Mouse (Mus musculus): Measurements from ENCODE around the gene Safb. TPM values are rescaled to one million over a fixed set of nuclear protein-coding genes. Genes with fewer than 3 reads are reported as not detected.
A peak's percentile ranks its signal among the peaks of the same experiment; 100 is the strongest.
"Not testable (repeated sequence)": the region's sequence is repeated elsewhere in the genome, so short reads cannot be mapped to it uniquely, and the experiment has no call there.

The Safb gene
- polyA plus RNA-seq, 1 experiment from 2014 or later = 105 TPM

DNA sequence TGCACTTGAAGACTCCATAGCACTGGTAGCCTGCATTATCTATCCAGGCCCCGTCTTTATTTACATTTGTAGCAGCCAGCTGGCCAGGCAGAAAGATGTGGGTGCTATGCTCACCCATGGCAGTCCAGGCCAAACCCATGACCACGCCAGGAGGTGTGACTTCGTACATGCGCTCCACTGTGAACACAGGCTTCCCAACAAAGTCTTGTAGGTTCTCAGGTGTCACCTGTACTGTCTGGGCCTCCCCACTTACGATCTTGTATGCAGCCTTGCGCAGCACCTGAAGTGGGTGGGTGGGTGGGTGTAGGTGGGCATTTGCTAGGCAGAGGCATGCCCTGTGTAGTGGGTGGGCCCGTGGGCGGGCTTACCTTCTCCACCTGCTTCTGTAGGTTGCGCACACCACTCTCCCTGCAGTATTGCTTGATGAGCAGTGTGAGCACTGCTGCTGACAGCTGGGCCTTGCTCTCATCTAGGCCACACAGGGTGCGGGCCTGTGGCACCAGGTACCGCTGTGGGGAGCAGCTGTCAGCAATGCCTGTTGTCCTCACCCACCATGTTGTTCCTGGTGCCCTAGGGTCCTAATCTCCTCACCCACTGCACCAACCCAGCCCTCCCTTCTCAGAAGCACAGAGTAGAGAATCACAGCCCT lies 30.6 kb downstream of the Safb start:
- peaks cover 62% of the 10 kb centered on the region for H3K36me3 ChIP-seq
- H3K27ac ChIP-seq = no peak overlapping the region
- H3K4me2 ChIP-seq = peak overlapping the region; percentile 92
- H3K4me3 ChIP-seq = peak overlapping the region; percentile 67; the same call in 1 of the 2 replicates
- no peaks in the 10 kb centered on the region for H3K27me3 ChIP-seq
- peak overlapping the region; percentile 87 for H3K9ac ChIP-seq
- WGBS = 90% methylated on average over 11 of the region's 11 CpGs
- peaks cover 30% of the 10 kb centered on the region for H3K4me1 ChIP-seq (replicated peaks)
- ATAC-seq (ENCODE audit: low FRiP score) = no peak
- H3K9me3 ChIP-seq = no peaks in the 10 kb centered on the region

DNA sequence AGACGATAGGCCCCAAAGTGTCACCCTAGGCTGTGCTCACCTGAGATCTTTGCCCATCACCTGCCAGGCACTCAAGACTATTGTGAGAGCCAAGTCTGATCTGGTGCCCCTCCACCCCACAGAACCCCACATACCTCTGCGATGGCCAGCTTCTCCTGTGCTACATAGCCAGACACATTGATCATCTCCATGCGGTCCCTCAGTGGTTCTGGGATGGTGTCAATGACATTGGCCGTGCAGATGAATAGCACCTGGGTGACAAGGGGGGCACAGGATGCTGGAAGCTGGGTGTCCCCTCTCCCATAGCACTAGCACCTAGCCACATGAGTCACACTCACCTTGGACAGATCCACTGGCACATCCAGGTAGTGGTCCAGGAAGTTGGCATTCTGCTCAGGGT lies 31.2 kb downstream of the Safb start:
- no peak overlapping the region for H3K4me3 ChIP-seq
- no peak overlapping the region for H3K4me2 ChIP-seq
- H3K4me1 ChIP-seq (replicated peaks) = peaks cover 24% of the 10 kb centered on the region
- H3K9me3 ChIP-seq = no peaks in the 10 kb centered on the region
- H3K27me3 ChIP-seq = no peaks in the 10 kb centered on the region
- WGBS = 92% methylated on average over 4 of the region's 4 CpGs
- no peak overlapping the region for H3K27ac ChIP-seq
- ATAC-seq (ENCODE audit: low FRiP score) = no peak
- peaks cover 67% of the 10 kb centered on the region for H3K36me3 ChIP-seq
- H3K9ac ChIP-seq = 0 out of 2 replicates have a peak overlapping the region, but pooled peaks have one; percentile 3

DNA sequence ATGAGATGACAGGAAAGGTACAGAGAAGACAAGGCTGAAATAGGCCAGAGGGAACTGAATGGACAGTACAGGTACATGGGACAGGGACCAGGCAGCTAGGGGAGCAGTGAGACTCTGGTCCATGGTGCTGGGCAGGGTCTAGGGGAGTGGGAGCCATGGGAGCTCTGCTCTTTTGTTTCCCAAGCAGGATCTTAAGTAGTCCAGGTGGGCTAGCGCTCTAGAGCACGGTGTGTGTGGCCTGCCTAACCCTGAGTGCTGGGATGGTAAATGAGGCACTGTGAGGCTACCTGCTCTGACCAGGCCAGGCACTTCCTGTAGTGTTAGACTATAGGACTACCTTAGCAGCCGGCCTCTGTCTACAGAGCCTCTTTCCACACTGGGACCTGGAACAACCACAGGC lies 32.1 kb downstream of the Safb start:
- H3K4me3 ChIP-seq = no peak overlapping the region
- H3K27ac ChIP-seq = no peak overlapping the region
- peaks cover 76% of the 10 kb centered on the region for H3K36me3 ChIP-seq
- H3K27me3 ChIP-seq = no peaks in the 10 kb centered on the region
- H3K4me2 ChIP-seq = no peak overlapping the region
- 79% methylated on average over 3 of the region's 3 CpGs for WGBS
- ATAC-seq (ENCODE audit: low FRiP score) = no peak
- H3K4me1 ChIP-seq (replicated peaks) = peaks cover 22% of the 10 kb centered on the region
- 0 out of 2 replicates have a peak overlapping the region, but pooled peaks have one; percentile 3 for H3K9ac ChIP-seq
- H3K9me3 ChIP-seq = no peaks in the 10 kb centered on the region

DNA sequence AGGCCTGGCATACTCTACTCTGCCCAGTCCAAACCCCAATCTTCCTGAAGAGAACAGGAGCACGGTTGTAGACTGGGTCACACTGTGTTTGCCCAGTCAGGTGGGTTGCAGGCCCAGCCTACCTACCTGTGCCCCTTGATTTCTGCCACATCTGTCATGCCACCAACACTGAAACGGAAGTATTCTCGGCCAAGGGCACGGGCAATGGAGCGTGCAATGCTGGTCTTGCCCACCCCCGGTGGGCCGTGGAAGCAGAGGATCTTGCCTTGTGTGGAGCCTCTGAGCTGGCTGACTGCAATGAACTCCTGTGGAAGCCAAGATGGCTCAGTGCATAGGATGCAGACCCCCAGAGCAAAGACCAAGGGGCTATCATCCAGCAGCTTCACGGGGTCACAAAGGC lies 33.0 kb downstream of the Safb start:
- peaks cover 85% of the 10 kb centered on the region for H3K36me3 ChIP-seq
- WGBS = 90% methylated on average over 8 of the region's 8 CpGs
- H3K9ac ChIP-seq = no peak overlapping the region
- H3K27me3 ChIP-seq = no peaks in the 10 kb centered on the region
- no peak overlapping the region for H3K27ac ChIP-seq
- peaks cover 19% of the 10 kb centered on the region for H3K4me1 ChIP-seq (replicated peaks)
- no peaks in the 10 kb centered on the region for H3K9me3 ChIP-seq
- ATAC-seq (ENCODE audit: low FRiP score) = no peak
- no peak overlapping the region for H3K4me3 ChIP-seq
- H3K4me2 ChIP-seq = no peak overlapping the region

DNA sequence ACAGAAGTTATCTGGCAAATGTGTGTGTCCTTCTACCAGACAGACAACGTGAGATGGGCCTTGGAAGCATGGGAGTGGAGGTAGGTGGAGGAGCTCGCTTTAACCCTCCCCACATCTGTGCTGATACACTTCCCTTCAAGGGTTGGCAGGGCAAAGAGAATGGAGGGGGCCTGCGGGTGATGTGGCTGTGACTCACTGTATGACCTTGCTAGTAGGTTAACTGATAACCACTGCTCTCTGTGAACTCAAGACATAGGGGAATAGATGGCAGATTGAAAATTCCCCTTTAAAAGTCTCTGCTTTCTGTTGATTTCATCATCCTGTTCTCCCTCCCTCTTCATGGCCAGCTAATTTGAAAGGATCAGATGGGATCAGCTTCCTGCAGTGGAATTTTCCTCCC lies 40.9 kb downstream of the Safb start:
- Histone ChIP-seq H3K27ac (no peak overlapping the region), H3K4me3 (peak overlapping the region; percentile 93)

DNA sequence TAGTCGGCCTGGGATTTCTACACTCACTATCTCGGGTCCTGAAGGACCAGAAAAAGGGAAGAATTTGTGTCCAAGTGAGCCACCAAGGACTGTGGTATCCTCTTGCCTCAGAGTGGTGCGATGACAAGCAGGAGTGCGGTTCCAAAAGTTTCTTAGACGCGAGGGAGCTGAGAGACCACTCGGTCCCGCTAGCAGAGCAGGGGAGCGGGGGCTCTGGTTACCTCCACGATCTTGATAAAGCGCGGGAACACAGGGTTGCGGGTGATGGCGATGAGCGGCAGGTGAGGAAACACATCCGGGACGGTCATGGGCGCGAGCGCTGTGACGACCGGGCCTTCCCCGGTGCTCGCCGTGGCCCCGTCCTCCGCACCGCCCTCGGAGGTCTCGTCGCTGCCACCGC lies 41.6 kb downstream of the Safb start:
- no peak; the same call in 1 of the 2 replicates for ATAC-seq (ENCODE audit: low FRiP score)
- peak overlapping the region; percentile 76 for H3K27ac ChIP-seq
- H3K36me3 ChIP-seq = peaks cover 34% of the 10 kb centered on the region
- H3K4me1 ChIP-seq (replicated peaks) = peaks cover 32% of the 10 kb centered on the region
- peak overlapping the region; percentile 88 for H3K9ac ChIP-seq
- H3K4me2 ChIP-seq = peak overlapping the region; percentile 97
- WGBS = under 1% methylated on average over 32 of the region's 32 CpGs
- peak overlapping the region; percentile 93 for H3K4me3 ChIP-seq
- peaks cover 4% of the 10 kb centered on the region; the same call in 1 of the 2 replicates for H3K27me3 ChIP-seq
- no peaks in the 10 kb centered on the region for H3K9me3 ChIP-seq

More for the DNA sequence above, 40.9 kb downstream of the Safb start:
- Histone ChIP-seq H3K4me2 (peak overlapping the region; percentile 97), H3K9ac (no peak overlapping the region), H3K9me3 (no peaks in the 10 kb centered on the region), H3K27me3 (peaks cover 4% of the 10 kb centered on the region; the same call in 1 of the 2 replicates), H3K36me3 (peaks cover 41% of the 10 kb centered on the region), H3K4me1 (replicated peaks) (peaks cover 32% of the 10 kb centered on the region)
- 86% methylated on average over 3 of the region's 3 CpGs for WGBS
- no peak for ATAC-seq (ENCODE audit: low FRiP score)

DNA sequence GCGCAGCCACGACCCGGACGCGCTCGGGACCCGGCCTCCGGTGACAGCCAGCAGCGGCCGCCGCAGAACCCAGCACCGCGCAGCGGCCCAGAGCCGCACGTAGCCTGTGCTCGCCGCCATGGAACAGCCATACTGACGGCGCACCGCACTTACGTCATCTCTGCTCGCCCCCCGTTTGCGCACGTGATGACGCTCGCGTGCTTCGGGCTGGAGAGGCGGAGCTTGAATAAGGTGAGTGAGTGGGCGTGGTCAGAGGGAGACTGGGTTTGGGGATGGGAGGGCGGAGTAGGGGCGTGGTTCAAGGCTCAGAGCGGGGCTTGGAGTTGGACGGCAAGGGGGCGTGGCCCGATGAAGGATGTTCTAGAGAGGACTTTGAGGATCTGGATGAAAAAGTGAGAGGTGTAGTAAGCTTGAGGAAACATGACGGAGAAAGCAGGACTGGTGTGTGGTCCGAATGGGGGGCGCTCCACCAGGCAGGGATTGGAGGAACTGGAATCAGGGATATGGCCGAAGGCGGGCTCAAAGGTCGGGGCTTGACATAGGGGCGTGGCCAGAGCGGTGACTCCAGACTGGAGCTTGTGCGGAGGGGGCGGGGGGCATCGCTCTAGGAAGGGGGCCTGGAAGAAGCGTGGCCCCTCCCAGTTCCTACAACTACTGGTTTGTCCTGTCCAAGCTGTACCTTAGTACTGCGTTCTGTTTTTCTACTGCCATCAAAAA lies 42.3 kb downstream of the Safb start, which contains the start of gene Lonp1:
Gene Lonp1, minus strand, starts transcription at position 134 of the 717 bp plus-strand sequence.
- Histone ChIP-seq H3K9ac (peak within 1 kb of the TSS; percentile 88), H3K27me3 (peaks cover 7% of the 10 kb centered on the region; the same call in 1 of the 2 replicates), H3K4me1 (replicated peaks) (peaks cover 32% of the 10 kb centered on the region), H3K4me3 (peak within 1 kb of the TSS; percentile 93), H3K36me3 (peaks cover 28% of the 10 kb centered on the region), H3K4me2 (peak within 1 kb of the TSS; percentile 97), H3K27ac (peak within 1 kb of the TSS; percentile 82), H3K9me3 (no peaks in the 10 kb centered on the region)
- under 1% methylated on average over 51 of the region's 51 CpGs for WGBS
- ATAC-seq (ENCODE audit: low FRiP score) = peak; percentile 92

DNA sequence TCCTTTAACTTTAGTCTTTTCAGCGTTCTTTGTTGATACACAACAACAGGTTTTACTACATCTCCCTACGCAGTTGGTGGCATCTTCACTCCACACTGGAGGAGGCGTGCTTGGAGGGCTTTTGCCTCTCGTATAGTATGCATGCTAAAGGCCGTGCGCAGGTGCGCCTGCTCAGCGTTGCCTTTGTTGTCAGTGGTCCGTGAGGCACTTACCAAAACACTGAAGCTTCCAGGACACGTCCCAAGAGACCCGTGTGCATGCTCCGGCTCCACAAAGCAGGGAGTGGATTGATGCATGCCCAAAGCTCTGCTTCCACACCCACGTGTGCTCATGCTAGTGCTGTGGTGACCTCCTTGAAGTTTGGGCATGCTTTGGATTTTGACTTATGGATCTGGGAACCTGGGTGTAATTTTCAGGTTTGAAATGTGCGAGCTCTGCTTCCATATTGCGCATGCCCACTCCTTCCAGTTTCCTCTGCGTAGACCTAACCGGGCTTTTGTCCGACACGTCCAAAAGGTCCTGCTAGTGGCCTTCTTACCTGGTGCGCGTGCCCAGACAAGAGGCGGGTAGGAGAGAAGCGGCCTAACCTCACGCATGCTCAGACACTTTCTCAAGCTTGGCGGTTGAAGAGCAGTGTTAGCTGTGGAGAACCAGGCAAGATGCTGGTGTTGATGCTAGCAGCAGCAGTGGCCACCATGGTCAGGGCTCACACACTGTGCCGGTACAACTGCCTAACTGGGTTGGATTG lies 43.1 kb downstream of the Safb start, which contains the start of gene Catsperd:
Gene Catsperd, plus strand, starts transcription at position 614 of the 748 bp plus-strand sequence.
- Histone ChIP-seq H3K27me3 (peaks cover 7% of the 10 kb centered on the region; the same call in 1 of the 2 replicates), H3K4me2 (peak within 1 kb of the TSS; percentile 97), H3K4me3 (peak within 1 kb of the TSS; percentile 93), H3K4me1 (replicated peaks) (peaks cover 32% of the 10 kb centered on the region), H3K9ac (peak within 1 kb of the TSS; percentile 88), H3K9me3 (no peaks in the 10 kb centered on the region), H3K36me3 (peaks cover 20% of the 10 kb centered on the region), H3K27ac (peak within 1 kb of the TSS; percentile 82)
- 12% methylated on average over 26 of the region's 26 CpGs for WGBS
- ATAC-seq (ENCODE audit: low FRiP score) = peak; percentile 57

DNA sequence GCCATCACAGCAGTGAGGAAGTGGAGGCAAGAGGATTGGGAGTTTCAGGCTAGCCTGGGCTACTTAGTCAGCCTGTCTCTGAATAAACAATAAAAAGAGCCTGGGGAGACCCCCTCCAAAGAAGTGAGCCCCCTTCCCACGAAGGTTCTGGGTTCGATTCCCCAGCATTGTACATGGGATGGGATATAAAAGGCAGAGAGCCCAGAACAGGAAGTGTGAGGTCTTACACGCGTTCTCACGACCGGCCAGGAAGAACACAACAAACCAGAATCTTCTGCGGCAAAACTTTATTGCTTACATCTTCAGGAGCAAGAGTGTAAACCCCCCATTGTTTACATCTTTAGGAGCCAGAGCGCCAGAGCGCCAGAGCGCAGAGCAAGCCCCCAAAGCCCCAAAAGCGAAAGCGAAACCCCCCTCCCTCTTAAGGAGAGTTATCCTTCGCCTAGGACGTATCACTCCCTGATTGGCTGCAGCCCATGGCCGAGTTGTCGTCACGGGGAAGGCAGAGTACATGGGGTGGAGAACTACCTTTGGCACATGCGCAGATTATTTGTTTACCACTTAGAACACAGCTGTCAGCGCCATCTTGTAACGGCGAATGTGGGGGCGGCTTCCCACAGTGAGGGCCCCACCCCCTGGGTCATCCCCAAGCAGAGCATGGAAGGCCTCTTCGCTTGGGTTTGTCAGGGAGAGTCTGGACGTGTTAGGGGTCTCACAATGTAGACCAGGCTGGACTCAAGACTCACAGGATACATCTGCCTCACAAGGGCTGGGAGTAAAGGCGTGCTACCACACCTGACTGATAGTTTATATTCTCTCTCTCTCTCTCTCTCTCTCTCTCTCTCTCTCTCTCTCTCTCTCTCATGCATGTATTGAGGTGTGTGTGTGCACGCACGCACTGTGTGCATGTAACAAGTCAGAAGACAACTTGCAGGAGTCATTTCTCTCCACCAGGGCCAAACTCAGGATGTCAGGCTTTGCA lies 45.5 kb downstream of the Safb start:
- not testable (repeated sequence) for H3K36me3 ChIP-seq; H3K27ac ChIP-seq; H3K9me3 ChIP-seq; H3K9ac ChIP-seq; H3K27me3 ChIP-seq; ATAC-seq (ENCODE audit: low FRiP score); H3K4me2 ChIP-seq; H3K4me3 ChIP-seq
- WGBS = 92% methylated on average over 27 of the region's 27 CpGs
- H3K4me1 ChIP-seq (replicated peaks) = peaks cover 27% of the 10 kb centered on the region

DNA sequence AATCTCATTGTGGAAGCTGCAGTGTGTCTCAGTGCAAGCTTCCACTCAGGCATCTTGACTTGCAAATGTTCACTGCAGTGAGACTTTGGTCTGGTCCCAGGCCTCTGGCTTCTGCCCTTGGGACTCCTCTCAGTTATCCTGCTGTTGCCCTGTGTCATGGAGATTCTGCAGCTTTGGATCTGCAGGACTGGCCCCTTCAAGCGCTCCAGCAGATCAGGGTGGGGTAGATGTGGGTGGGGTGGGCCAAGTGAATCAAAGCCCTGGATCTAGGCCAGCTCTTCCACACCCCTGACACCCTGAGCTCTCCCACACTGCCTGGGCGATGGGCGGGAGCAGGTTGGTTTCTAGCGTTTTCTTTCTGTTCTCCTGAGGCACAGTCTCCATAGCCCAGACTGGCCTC lies 47.2 kb downstream of the Safb start:
- no peaks in the 10 kb centered on the region for H3K36me3 ChIP-seq
- no peak overlapping the region for H3K4me2 ChIP-seq
- no peak for ATAC-seq (ENCODE audit: low FRiP score)
- H3K27ac ChIP-seq = no peak overlapping the region
- 57% methylated on average over 4 of the region's 4 CpGs for WGBS
- no peak overlapping the region for H3K9ac ChIP-seq
- peaks cover 7% of the 10 kb centered on the region; the same call in 1 of the 2 replicates for H3K27me3 ChIP-seq
- no peaks in the 10 kb centered on the region for H3K9me3 ChIP-seq
- peaks cover 15% of the 10 kb centered on the region; the same call in 1 of the 2 replicates for H3K4me1 ChIP-seq (replicated peaks)
- no peak overlapping the region for H3K4me3 ChIP-seq

DNA sequence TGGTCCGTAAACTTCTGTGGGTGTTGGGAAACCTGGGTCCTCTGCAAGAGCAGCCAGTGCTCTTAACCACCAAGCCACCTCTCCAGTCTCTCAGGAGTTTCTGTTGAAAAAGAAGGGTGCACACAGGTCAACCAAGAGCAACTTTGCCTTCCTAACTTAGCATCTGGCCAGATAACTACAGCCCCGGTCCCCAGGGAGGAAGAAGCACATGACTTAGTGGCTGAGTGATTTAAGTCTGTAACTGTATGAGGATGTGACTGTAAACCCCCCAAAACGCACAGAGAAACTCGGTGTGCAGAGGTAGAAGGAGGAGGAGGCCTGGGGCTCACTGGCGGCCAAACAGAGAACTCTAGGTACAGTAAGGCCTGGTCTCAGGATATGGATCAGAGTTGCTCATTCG lies 49.4 kb downstream of the Safb start:
- WGBS = 81% methylated on average over 6 of the region's 6 CpGs
- no peak overlapping the region for H3K9ac ChIP-seq
- H3K4me1 ChIP-seq (replicated peaks) = no peaks in the 10 kb centered on the region
- H3K4me3 ChIP-seq = no peak overlapping the region
- H3K27ac ChIP-seq = no peak overlapping the region
- H3K9me3 ChIP-seq = no peaks in the 10 kb centered on the region
- 0 out of 2 replicates have a peak, but pooled peaks cover 3% of the 10 kb centered on the region for H3K27me3 ChIP-seq
- ATAC-seq (ENCODE audit: low FRiP score) = no peak
- no peaks in the 10 kb centered on the region for H3K36me3 ChIP-seq
- H3K4me2 ChIP-seq = no peak overlapping the region
